In genomic region chr15:84620028-84620427, GRCm38 (mm10) we compare ENCODE assay signal across 12 mouse cellular contexts.
"Had no signal": no experiment of that assay in that cellular context is flagged by ENCODE, and none has a peak within 500 bp of the region (broad histone marks: within the 10 kb centered on the region; RNA-seq: fewer than 3 reads in every experiment).

No protein-coding gene starts in this region.

- H3K9me3 ChIP-seq: limb, embryonic 10.5 days; liver, embryonic 15.5 days; neural tube, embryonic 12.5 days had no signal

- H3K4me1 ChIP-seq: liver, embryonic 15.5 days had no signal

- H3K9ac ChIP-seq: liver, embryonic 15.5 days; neural tube, embryonic 12.5 days had no signal

- H3K27ac ChIP-seq: left cerebral cortex, adult 2 months; limb, embryonic 10.5 days; liver, embryonic 15.5 days; neural tube, embryonic 12.5 days; stomach, postnatal 0 days had no signal

- DNase-seq: kidney, adult 8-10 months; kidney, postnatal 25 days; lung, adult 2 months; lung, postnatal 36 days; thymus, postnatal 25 days had no signal

- ATAC-seq: lung, postnatal 0 days had no signal

- H3K36me3 ChIP-seq: limb, embryonic 10.5 days; liver, embryonic 15.5 days; neural tube, embryonic 12.5 days had no signal

- H3K4me3 ChIP-seq: left cerebral cortex, adult 2 months; limb, embryonic 10.5 days; liver, embryonic 15.5 days; neural tube, embryonic 12.5 days had no signal

- H3K4me2 ChIP-seq: liver, embryonic 11.5 days; liver, embryonic 15.5 days; neural tube, embryonic 12.5 days had no signal
